Mouse (Mus musculus) spleen, adult 2 months (tissue): Measurements from ENCODE around the gene Utp20. TPM values are rescaled to one million over a fixed set of nuclear protein-coding genes. Genes with fewer than 3 reads are reported as not detected.

Experiments used
- DNase-seq, 2 experiments: peaks; one replicate each; pipeline versions ENCODE4 v3.0.0 to v3.0.0-alpha.2; 2012 to 2021; ENCODE audit warnings: low spot score in 2 of 2, low read depth in 1 of 2
- H3K27ac ChIP-seq: fragments of 200-500 bp; 2 replicates; pipeline ENCODE4 v1.5.1; 2012; ENCODE audit warnings: low read length, inconsistent platforms; ENCODE audit not compliant: insufficient read depth
- H3K27me3 ChIP-seq: fragments of 200-500 bp; 2 replicates; pipeline ENCODE4 v1.6.1; 2012; ENCODE audit warnings: mild to moderate bottlenecking, moderate library complexity, low read length, inconsistent platforms; ENCODE audit not compliant: control insufficient read depth, insufficient read depth
- H3K36me3 ChIP-seq: fragments of 200-500 bp; 2 replicates; pipeline ENCODE4 v1.6.1; 2012; ENCODE audit warnings: mild to moderate bottlenecking, low read length, inconsistent platforms; ENCODE audit not compliant: control insufficient read depth, insufficient read depth
- H3K4me1 ChIP-seq: fragments of 200-500 bp; 2 replicates; pipeline ENCODE4 v1.6.1; 2011; ENCODE audit warnings: inconsistent platforms; ENCODE audit not compliant: control insufficient read depth, insufficient read depth, insufficient read length
- H3K4me3 ChIP-seq: fragments of 200-500 bp; 2 replicates; pipeline ENCODE4 v1.5.1; 2011; ENCODE audit warnings: mild to moderate bottlenecking, inconsistent platforms; ENCODE audit not compliant: insufficient read depth, insufficient read length; ENCODE audit errors: extremely low read depth
- CTCF ChIP-seq: fragments of 200-500 bp; IDR thresholded peaks from 2 replicates; pipeline ENCODE4 v1.5.1; 2011; ENCODE audit warnings: mild to moderate bottlenecking, inconsistent platforms; ENCODE audit not compliant: insufficient read depth, insufficient read length, insufficient replicate concordance; ENCODE audit errors: extremely low read depth
- POLR2A ChIP-seq: fragments of 200-500 bp; IDR thresholded peaks from 2 replicates; pipeline ENCODE4 v1.6.1; 2011; ENCODE audit warnings: low read depth, low read length, inconsistent platforms
- WGBS: fragments of 180-500 bp; shearing (Covaris S2); methylation state at CpG from one replicate; pipeline ENCODE4 v1.1.7; 2018; 5-methylcytosine and 5-hydroxymethylcytosine counted together
- polyA plus RNA-seq: library from polyadenylated mRNA; depleted of rRNA; stranded (reverse); fragments of >200 nt; gene quantifications from 2 replicates; pipeline ENCODE4 v1.2.3, GENCODE M21; 2012; rRNA removed

Utp20 gene
- polyA plus RNA-seq: 4.0 and 4.2 TPM in 2 replicates

DNA sequence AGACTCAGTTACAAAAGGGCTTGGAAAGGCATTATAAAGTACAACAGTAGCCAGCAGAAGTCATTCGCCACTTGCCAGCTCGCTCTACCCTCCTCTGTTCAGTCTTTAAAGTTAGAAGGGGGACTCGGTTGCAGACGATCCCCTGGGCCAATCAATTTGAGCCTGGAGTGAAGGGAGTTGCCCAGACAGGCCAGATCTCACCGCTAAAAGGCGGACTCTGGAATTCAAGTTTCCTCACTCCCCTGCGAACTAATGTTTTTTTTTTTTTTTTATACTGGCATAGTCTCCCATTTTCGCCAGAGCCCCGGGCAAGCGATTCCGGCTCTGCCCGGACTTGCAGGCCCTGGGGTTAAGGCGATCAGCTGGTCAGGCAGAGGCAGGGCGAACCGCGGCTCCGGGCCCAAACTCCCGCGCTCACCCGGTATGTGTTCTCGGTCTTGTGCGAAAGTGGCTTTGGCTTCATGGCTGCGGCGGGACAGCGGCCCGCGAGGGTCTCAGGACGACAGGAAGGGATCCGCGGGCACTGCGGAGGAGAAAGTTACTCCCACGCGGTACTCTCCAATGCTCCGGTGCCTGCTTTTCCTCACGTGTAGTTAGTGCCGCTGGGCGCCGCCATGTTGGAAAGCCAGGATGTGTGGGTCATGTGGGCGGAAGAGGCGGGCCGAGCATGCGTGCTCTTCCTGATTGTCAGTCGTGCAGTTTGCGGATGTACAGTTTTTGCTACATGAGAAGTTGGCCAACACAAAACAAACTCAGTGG, at the start of gene Utp20:
Gene Utp20, minus strand, starts transcription at position 617 of the 759 bp plus-strand sequence.
- 0 out of 2 replicates have a peak, but pooled peaks cover 2% of the 10 kb centered on the region for H3K27me3 ChIP-seq
- TF ChIP-seq POLR2A (peak; percentile 35; the same call in 1 of the 2 replicates), CTCF (no peak)
- peak within 1 kb of the TSS; percentile 98 for H3K4me3 ChIP-seq
- DNase-seq: peak; percentile 63 to 74
- no peak within 1 kb of the TSS for H3K27ac ChIP-seq
- H3K4me1 ChIP-seq: peaks cover 3% of the 10 kb centered on the region; the same call in 1 of the 2 replicates
- under 1% methylated on average over 44 of the region's 44 CpGs for WGBS
- H3K36me3 ChIP-seq: peaks cover 7% of the 10 kb centered on the region; the same call in 1 of the 2 replicates

DNA sequence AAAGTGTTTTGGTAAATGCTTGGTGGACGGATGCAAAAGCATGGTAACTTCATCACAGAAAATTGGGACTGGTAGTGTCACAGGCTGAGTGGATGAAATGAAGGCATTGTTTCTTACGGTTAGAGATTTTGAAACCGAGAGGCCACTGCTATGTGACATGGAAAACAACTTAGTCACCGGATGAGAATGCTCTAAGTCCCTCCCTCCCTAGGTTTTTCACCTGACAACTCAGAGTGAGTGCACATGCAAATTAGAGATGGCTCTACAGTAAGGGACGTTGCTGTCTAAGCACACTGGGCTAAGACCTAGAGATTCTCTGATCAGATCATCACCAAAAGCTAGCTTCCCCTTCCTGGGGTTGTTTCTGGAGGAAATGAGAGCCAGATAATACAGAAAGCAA, 48.3 kb upstream of the Utp20 start:
- DNase-seq: no peak
- Histone ChIP-seq H3K27ac (no peak overlapping the region), H3K4me1 (no peaks in the 10 kb centered on the region), H3K36me3 (no peaks in the 10 kb centered on the region), H3K27me3 (no peaks in the 10 kb centered on the region), H3K4me3 (no peak overlapping the region)
- TF ChIP-seq CTCF: no peak
- no peak for TF ChIP-seq POLR2A
- 62% methylated on average over 5 of the region's 5 CpGs for WGBS

DNA sequence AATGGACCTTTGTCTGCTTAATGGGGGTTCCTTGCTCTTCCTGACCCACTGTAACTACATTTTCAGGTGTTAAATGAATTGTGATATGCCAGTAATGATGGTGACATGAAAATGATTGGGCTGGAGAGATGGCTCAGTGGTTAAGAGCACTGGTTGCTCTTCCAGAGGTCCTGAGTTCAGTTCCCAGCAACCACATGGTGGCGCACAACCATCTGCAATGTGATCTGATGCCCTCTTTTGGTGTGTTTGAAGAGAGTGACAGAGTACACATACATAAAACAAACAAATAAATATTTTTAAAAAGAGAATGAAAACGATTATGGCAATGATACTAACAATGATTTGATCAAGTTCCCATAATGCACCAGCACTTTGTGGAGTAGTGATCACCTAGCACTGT, 39.4 kb upstream of the Utp20 start:
- no peak overlapping the region for H3K4me3 ChIP-seq
- WGBS: 68% methylated on average over 2 of the region's 2 CpGs
- H3K27ac ChIP-seq: no peak overlapping the region
- H3K4me1 ChIP-seq: no peaks in the 10 kb centered on the region
- no peak for TF ChIP-seq CTCF
- TF ChIP-seq POLR2A: no peak
- no peaks in the 10 kb centered on the region for H3K36me3 ChIP-seq
- no peaks in the 10 kb centered on the region for H3K27me3 ChIP-seq
- no peak for DNase-seq

DNA sequence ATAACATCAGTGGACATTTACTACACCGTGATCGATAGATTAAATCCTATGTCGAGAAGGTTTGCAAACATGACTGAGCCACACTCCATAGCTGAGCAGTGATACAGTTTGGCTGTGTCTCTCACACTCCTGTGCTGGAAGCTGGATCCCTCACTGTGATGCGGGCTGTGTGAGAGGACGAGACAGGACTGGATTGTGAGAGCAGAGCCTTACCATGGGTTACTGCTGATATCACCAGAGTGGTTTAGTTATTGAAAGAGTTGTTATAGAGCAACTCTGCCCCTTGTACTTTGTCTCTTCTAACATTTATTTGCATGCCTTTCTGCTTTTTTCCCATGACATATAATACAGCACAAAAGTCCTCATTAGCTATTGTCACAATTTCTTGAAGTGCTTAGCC, 35.7 kb upstream of the Utp20 start:
- no peak overlapping the region for H3K4me3 ChIP-seq
- H3K27ac ChIP-seq: no peak overlapping the region
- H3K4me1 ChIP-seq: no peaks in the 10 kb centered on the region
- H3K27me3 ChIP-seq: no peaks in the 10 kb centered on the region
- H3K36me3 ChIP-seq: no peaks in the 10 kb centered on the region
- DNase-seq: no peak
- WGBS: 87% methylated on average over 5 of the region's 5 CpGs
- TF ChIP-seq CTCF: no peak
- TF ChIP-seq POLR2A: no peak

DNA sequence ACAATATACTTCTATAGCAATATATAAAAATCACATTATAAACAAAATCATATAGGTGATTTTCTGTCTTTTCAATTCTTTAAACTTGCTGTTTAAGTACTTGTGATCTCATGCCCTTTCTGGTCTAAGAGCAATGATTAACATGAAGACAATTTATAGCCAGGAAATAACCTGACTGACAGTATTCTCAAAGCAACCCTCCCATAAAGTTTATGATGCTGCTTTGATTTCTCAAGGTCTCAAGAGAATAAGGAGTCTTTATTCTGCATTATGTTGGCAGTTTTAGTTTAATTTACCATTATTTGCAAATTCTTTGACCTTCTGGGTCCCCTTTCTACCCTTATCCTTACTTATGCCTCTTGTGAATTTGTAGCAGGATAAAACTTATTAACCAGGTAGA, 34.8 kb upstream of the Utp20 start:
- Histone ChIP-seq H3K27ac (no peak overlapping the region), H3K4me3 (no peak overlapping the region), H3K4me1 (no peaks in the 10 kb centered on the region), H3K27me3 (no peaks in the 10 kb centered on the region), H3K36me3 (no peaks in the 10 kb centered on the region)
- no peak for DNase-seq
- TF ChIP-seq POLR2A: no peak

DNA sequence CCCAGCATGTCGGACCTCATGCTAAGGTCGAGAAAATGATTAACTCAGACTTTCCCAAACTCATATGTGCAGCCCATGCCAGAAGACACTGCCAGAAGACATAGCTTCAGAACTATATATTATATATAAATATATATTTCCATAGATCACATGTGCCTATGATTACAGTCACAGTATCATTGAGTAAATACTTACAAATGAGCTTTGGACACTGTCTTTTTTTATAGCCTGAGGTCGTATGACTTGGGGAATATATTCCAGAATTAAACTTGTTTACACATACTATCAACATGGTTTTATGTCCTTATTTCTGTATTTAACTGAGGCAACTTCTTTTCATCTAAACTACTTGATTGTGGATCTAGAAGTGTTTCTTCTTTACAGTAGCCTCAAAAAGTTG, 34.3 kb upstream of the Utp20 start:
- Histone ChIP-seq H3K27me3 (no peaks in the 10 kb centered on the region), H3K4me1 (no peaks in the 10 kb centered on the region), H3K36me3 (no peaks in the 10 kb centered on the region), H3K27ac (no peak overlapping the region), H3K4me3 (no peak overlapping the region)
- 81% methylated on average over 3 of the region's 3 CpGs for WGBS
- no peak for DNase-seq
- TF ChIP-seq POLR2A: no peak
- TF ChIP-seq CTCF: no peak

DNA sequence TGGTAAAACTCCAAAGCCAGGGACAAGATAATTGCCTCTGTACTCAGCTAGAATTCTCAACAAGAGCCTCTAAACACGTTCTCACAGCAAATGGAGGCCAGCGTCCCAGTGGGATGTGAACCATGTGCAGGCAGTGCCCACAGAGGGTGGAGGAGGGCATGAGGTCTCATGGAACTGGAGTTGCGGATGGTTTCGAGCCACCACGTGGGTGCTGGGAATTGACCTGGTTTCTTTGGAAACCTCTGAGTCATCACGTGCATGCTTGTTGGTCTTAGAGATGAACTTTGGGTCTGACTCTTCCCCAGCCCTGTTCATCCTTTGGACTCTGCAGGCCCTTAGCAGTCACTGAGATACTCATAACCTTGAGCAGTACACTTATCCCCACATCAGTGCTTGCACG, 26.7 kb upstream of the Utp20 start:
- TF ChIP-seq POLR2A (no peak), CTCF (no peak)
- H3K27ac ChIP-seq: no peak overlapping the region
- H3K4me3 ChIP-seq: no peak overlapping the region
- no peaks in the 10 kb centered on the region for H3K4me1 ChIP-seq
- no peak for DNase-seq
- no peaks in the 10 kb centered on the region for H3K36me3 ChIP-seq
- WGBS: 85% methylated on average over 7 of the region's 7 CpGs
- H3K27me3 ChIP-seq: no peaks in the 10 kb centered on the region
